Mouse (Mus musculus) embryonic facial prominence, embryonic 11.5 days (tissue): Measurements from ENCODE around the gene Slc39a8. TPM values are rescaled to one million over a fixed set of nuclear protein-coding genes. Genes with fewer than 3 reads are reported as not detected.

Experiments
- ATAC-seq: fragments of 200-750 bp; cut with Nextera tagmentation; replicated peaks from 2 replicates; pipeline ENCODE4 v1.8.0; 2017; ENCODE audit warnings: low read depth; ENCODE audit not compliant: insufficient number of reproducible peaks, low FRiP score, low TSS enrichment
- DNase-seq: peaks from one replicate; pipeline ENCODE4 v3.0.0-alpha.2; 2015; ENCODE audit warnings: low spot score
- H3K27ac ChIP-seq: fragments of 300-500 bp; sonication (generic); replicated peaks from 2 replicates; pipeline ENCODE4 v1.5.1; 2014; ENCODE audit warnings: mild to moderate bottlenecking, low read depth, low read length, control low read depth
- H3K27me3 ChIP-seq: fragments of 300-500 bp; sonication (generic); 2 replicates; pipeline ENCODE4 v1.6.1; 2014; ENCODE audit warnings: mild to moderate bottlenecking, low read length, moderate library complexity, mixed read lengths; ENCODE audit not compliant: control insufficient read depth, insufficient read depth
- H3K36me3 ChIP-seq: fragments of 300-500 bp; sonication (generic); replicated peaks from 2 replicates; pipeline ENCODE4 v1.6.1; 2014; ENCODE audit warnings: low read depth, mild to moderate bottlenecking, low read length, moderate library complexity, mixed read lengths; ENCODE audit not compliant: control insufficient read depth, insufficient read depth
- H3K4me1 ChIP-seq: fragments of 300-500 bp; sonication (generic); 2 replicates; pipeline ENCODE4 v1.6.1; 2014; ENCODE audit warnings: low read length, mixed read lengths; ENCODE audit not compliant: control insufficient read depth, insufficient read depth
- H3K4me2 ChIP-seq: fragments of 300-500 bp; sonication (generic); 2 replicates; pipeline ENCODE4 v1.6.1; 2014; ENCODE audit warnings: low read depth, mild to moderate bottlenecking, control low read depth, low read length, moderate library complexity
- H3K4me3 ChIP-seq: fragments of 300-500 bp; sonication (generic); 2 replicates; pipeline ENCODE4 v1.5.1; 2014; ENCODE audit warnings: low read depth, low read length, control low read depth
- H3K9ac ChIP-seq: fragments of 300-500 bp; sonication (generic); replicated peaks from 2 replicates; pipeline ENCODE4 v1.6.1; 2014; ENCODE audit warnings: mild to moderate bottlenecking, control low read depth, low read length
- H3K9me3 ChIP-seq: fragments of 300-500 bp; sonication (generic); replicated peaks from 2 replicates; pipeline ENCODE4 v1.6.1; 2016; ENCODE audit warnings: mild to moderate bottlenecking, low read length, inconsistent platforms, mixed read lengths; ENCODE audit not compliant: control insufficient read depth
- WGBS: fragments of 180-500 bp; shearing (Covaris S2); extraction: QIAGEN DNeasy Blood & Tissue Kit; methylation state at CpG from one replicate; pipeline ENCODE4 v1.1.7; 2014; 5-methylcytosine and 5-hydroxymethylcytosine counted together
- polyA plus RNA-seq: library from polyadenylated mRNA; unstranded; fragments of >200 nt; fragmentation: Nextera tagmentation; extraction: Ambion mirVana; gene quantifications from 2 replicates; pipeline ENCODE4 v1.2.1, GENCODE M21; 2014

The Slc39a8 gene
- 18.8 and 20.3 TPM in 2 replicates for polyA plus RNA-seq

DNA sequence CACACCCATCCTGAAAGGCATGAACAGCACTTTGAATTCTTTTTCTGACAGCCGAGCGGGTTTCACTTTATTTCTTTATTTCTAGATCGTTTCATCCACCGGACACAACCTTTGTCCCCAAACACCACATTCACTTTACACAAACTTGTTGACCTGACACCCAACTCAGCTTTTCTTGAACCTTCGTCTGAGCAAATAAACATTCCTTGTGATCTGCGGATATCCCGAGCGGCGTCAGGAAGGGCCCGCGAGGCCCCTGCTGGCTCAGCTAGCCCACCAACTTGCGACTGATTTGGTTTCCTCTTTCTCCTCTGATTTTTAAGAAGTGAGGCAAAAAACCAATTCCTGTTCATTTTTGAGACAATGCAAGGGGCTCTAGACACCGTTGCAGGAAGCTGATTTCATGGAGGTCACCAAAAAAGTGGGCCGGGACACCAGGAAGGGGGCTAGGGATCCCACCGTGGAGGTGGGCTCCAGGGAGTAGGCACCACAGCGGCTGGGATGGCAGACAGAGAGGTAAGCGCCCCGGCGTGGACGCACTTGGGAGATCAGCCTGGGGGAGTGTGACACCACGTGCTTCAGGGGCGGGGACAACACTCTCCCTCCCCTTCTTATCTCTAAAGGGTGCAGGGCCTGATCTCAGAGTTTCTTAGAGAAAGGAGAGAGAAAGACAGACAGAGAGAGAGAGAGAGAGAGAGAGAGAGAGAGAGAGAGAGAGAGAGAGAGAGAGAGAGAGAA, at the start of gene Slc39a8:
Gene Slc39a8, plus strand, starts transcription at position 264 of the 738 bp plus-strand sequence.
- Histone ChIP-seq H3K9ac (peak within 1 kb of the TSS; percentile 79), H3K36me3 (no peaks in the 10 kb centered on the region), H3K4me1 (no peaks in the 10 kb centered on the region), H3K4me2 (peak within 1 kb of the TSS; percentile 93), H3K27ac (peak within 1 kb of the TSS; percentile 28; the same call in 1 of the 2 replicates), H3K27me3 (no peaks in the 10 kb centered on the region), H3K4me3 (peak within 1 kb of the TSS; percentile 60), H3K9me3 (no peaks in the 10 kb centered on the region)
- peak; percentile 90 for ATAC-seq
- peak; percentile 83 for DNase-seq
- 3% methylated on average over 22 of the region's 22 CpGs for WGBS

DNA sequence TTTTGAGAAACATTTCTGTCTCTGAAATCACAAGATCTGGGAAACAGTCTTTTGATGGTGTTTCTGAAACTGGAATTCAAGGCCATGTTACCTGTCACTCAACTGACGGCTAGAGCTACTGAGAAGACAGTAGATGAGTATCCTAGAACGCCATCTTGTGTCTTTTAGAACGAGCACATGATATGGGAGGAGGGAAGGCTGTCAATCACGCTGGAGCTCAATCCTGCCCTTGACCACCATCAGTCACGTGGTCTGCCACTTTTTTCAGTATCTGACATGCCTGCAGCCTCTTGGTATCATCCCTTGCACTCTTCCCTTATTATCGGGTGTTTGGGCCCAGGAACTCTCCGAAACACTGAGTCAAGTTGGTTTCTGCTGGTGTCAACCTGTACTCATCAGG, 40.0 kb upstream of the Slc39a8 start:
- H3K4me3 ChIP-seq: no peak overlapping the region
- H3K9me3 ChIP-seq: no peaks in the 10 kb centered on the region
- DNase-seq (no peak), ATAC-seq (no peak)
- no peaks in the 10 kb centered on the region for H3K36me3 ChIP-seq
- no peaks in the 10 kb centered on the region for H3K4me1 ChIP-seq
- no peak overlapping the region for H3K4me2 ChIP-seq
- H3K27ac ChIP-seq: no peak overlapping the region
- H3K27me3 ChIP-seq: no peaks in the 10 kb centered on the region
- WGBS: 79% methylated on average over 7 of the region's 7 CpGs
- no peak overlapping the region for H3K9ac ChIP-seq

GRCm38 (mm10) chr3:135796117-135796516, 29.0 kb upstream of the Slc39a8 start:
- 95% methylated on average over 6 of the region's 6 CpGs for WGBS

GRCm38 (mm10) chr3:135798241-135798640, 26.8 kb upstream of the Slc39a8 start:
- Histone ChIP-seq H3K27me3 (no peaks in the 10 kb centered on the region), H3K9ac (no peak overlapping the region), H3K4me3 (no peak overlapping the region), H3K36me3 (no peaks in the 10 kb centered on the region), H3K4me2 (no peak overlapping the region), H3K27ac (no peak overlapping the region), H3K4me1 (no peaks in the 10 kb centered on the region), H3K9me3 (no peaks in the 10 kb centered on the region)
- DNase-seq: no peak
- ATAC-seq: no peak
- 82% methylated on average over 3 of the region's 3 CpGs for WGBS

More at GRCm38 (mm10) chr3:135796117-135796516, 29.0 kb upstream of the Slc39a8 start:
- H3K27me3 ChIP-seq: no peaks in the 10 kb centered on the region
- ATAC-seq (no peak), DNase-seq (no peak)
- no peaks in the 10 kb centered on the region for H3K36me3 ChIP-seq
- no peak overlapping the region for H3K27ac ChIP-seq
- H3K4me1 ChIP-seq: no peaks in the 10 kb centered on the region
- H3K4me3 ChIP-seq: no peak overlapping the region
- no peak overlapping the region for H3K9ac ChIP-seq
- no peaks in the 10 kb centered on the region for H3K9me3 ChIP-seq
- no peak overlapping the region for H3K4me2 ChIP-seq

DNA sequence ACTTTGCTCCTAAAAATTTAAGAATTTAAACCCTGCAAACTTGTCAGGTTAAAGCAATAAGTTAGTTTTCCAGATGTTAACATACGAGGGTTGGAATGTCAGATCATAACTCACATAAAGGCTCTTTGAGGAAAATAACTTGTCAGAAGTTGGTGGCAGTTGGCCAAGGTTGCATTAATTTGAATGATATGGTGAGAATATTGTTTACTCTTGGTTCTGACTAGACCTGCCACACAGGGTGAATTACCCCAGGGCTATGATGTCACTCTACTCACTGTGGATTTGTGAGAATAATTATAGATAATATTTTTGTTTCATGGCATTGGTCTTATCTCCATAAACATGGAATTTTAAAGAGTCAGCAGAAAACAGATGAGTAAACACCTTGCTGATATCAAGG, 26.4 kb upstream of the Slc39a8 start:
- no peaks in the 10 kb centered on the region for H3K27me3 ChIP-seq
- H3K36me3 ChIP-seq: no peaks in the 10 kb centered on the region
- 76% methylated on average over 1 of the region's 1 CpGs for WGBS
- no peak overlapping the region for H3K4me3 ChIP-seq
- H3K9me3 ChIP-seq: no peaks in the 10 kb centered on the region
- no peaks in the 10 kb centered on the region for H3K4me1 ChIP-seq
- H3K4me2 ChIP-seq: no peak overlapping the region
- DNase-seq (no peak), ATAC-seq (no peak)
- no peak overlapping the region for H3K27ac ChIP-seq
- H3K9ac ChIP-seq: no peak overlapping the region

DNA sequence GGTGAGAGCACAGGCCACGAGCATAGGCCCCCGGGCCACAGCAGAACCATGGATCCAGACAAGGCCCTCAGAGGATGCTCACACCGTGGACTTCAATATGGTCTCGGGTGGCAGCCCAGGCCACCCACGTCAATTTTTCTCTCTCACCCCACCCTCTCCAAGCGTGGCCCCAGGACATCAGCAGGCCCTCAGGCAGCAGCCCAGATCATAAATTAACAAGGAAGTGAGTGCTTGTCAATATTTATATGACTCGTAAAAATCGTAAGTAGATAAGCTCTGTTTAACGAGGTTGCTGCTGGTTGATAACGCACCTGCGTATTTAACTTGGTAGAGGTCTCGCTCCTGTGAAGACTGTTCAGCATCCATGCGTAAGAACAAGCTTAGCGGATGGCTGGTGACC, 10.4 kb upstream of the Slc39a8 start:
- no peak for ATAC-seq
- no peak overlapping the region for H3K4me2 ChIP-seq
- no peaks in the 10 kb centered on the region for H3K9me3 ChIP-seq
- no peak for DNase-seq
- H3K9ac ChIP-seq: no peak overlapping the region
- no peak overlapping the region for H3K27ac ChIP-seq
- no peaks in the 10 kb centered on the region for H3K36me3 ChIP-seq
- H3K4me3 ChIP-seq: no peak overlapping the region
- no peaks in the 10 kb centered on the region for H3K27me3 ChIP-seq
- WGBS: 84% methylated on average over 14 of the region's 14 CpGs
- H3K4me1 ChIP-seq: no peaks in the 10 kb centered on the region

GRCm38 (mm10) chr3:135815973-135816727, 8.9 kb upstream of the Slc39a8 start:
- Histone ChIP-seq H3K36me3 (no peaks in the 10 kb centered on the region), H3K27me3 (no peaks in the 10 kb centered on the region), H3K27ac (no peak overlapping the region), H3K4me3 (no peak overlapping the region), H3K4me2 (no peak overlapping the region), H3K9ac (no peak overlapping the region), H3K4me1 (no peaks in the 10 kb centered on the region), H3K9me3 (no peaks in the 10 kb centered on the region)
- ATAC-seq: no peak
- WGBS: 86% methylated on average over 5 of the region's 5 CpGs
- DNase-seq: no peak

GRCm38 (mm10) chr3:135817124-135817523, 8.0 kb upstream of the Slc39a8 start:
- Histone ChIP-seq H3K4me3 (no peak overlapping the region), H3K4me2 (no peak overlapping the region), H3K4me1 (no peaks in the 10 kb centered on the region), H3K9ac (no peak overlapping the region), H3K27ac (no peak overlapping the region), H3K27me3 (no peaks in the 10 kb centered on the region), H3K9me3 (no peaks in the 10 kb centered on the region), H3K36me3 (no peaks in the 10 kb centered on the region)
- ATAC-seq: no peak
- no peak for DNase-seq
- 79% methylated on average over 1 of the region's 1 CpGs for WGBS
